Mouse (Mus musculus): Measurements from ENCODE around the gene Ms4a4b. TPM values are rescaled to one million over a fixed set of nuclear protein-coding genes. Genes with fewer than 3 reads are reported as not detected.
"Not testable (repeated sequence)": the region's sequence is repeated elsewhere in the genome, so short reads cannot be mapped to it uniquely, and the experiment has no call there.

Ms4a4b gene
- total and polyA plus RNA-seq, 3 experiments, result not detected

DNA sequence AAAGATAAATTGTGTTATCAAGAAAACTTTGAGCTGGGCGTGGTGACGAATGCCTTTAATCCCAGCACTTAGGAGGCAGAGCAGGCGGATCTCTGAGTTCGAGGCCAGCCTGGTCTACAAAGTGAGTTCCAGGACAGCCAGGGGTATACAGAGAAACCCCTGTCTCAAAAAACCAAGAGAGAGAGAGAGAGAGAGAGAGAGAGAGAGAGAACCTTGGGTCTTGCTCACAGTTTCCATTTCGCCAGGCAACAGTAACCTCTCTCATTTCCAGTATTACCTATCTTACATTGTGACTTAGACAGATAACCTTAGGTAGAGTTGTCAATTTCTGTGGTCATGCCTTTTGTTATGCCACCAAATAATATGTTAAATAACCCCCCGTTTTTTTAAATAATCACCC lies 53.0 kb downstream of the Ms4a4b start:
- H3K27me3 ChIP-seq (replicated peaks), result no peaks in the 10 kb centered on the region
- in situ Hi-C loops (cut with MboI; ENCODE audit: low pct_ligation_motif_present, low pct_unique_long_range_greater_than_20kb, low sequenced_read_pairs) (no loop called here), dilution Hi-C loops (cut with MboI; ENCODE audit: extremely low pct_ligation_motif_present, extremely low pct_unique_long_range_greater_than_20kb, low sequenced_read_pairs) (no loop called here)
- H3K4me2 ChIP-seq (ENCODE audit: insufficient read depth, low read depth, poor library complexity, severe bottlenecking), result no peak overlapping the region
- H3K79me2 ChIP-seq (replicated peaks; ENCODE audit: control insufficient read depth, extremely low read depth, insufficient read depth, poor library complexity, severe bottlenecking), result no peaks in the 10 kb centered on the region
- no peak overlapping the region for H3K4me3 ChIP-seq (replicated peaks in 1 of 3; ENCODE audit: low read depth in 2 of 3, low read length in 2 of 3, poor library complexity in 1 of 3)
- TF ChIP-seq POLR2AphosphoS2 (IDR thresholded peaks at IDR 0.05; ENCODE audit: low read depth, low read length), result no peak
- TF ChIP-seq PAX5 (IDR thresholded peaks at IDR 0.05; ENCODE audit: low read length), result no peak
- TF ChIP-seq JUND (conservative IDR thresholded peaks at IDR 0.05; ENCODE audit: low read depth, low read length), result peak; percentile 87
- TF ChIP-seq POLR2A (IDR thresholded peaks at IDR 0.05; ENCODE audit: low read depth, low read length), result no peak
- TF ChIP-seq ZKSCAN1 (IDR thresholded peaks at IDR 0.05; ENCODE audit: borderline replicate concordance, low read depth, low read length), result no peak
- TF ChIP-seq KAT2A (IDR thresholded peaks at IDR 0.05; ENCODE audit: insufficient replicate concordance, low read length), result no peak
- no peak for TF ChIP-seq MXI1 (IDR thresholded peaks at IDR 0.05; ENCODE audit: low read depth, low read length)
- no peak for TF ChIP-seq TCF12 (IDR thresholded peaks at IDR 0.05; ENCODE audit: low read depth, low read length)
- peak; percentile 61 for TF ChIP-seq EP300 (IDR thresholded peaks at IDR 0.05; ENCODE audit: low read length)
- no peak for TF ChIP-seq USF2 (conservative IDR thresholded peaks at IDR 0.05; ENCODE audit: low read depth, low read length)
- TF ChIP-seq ETS1 (conservative IDR thresholded peaks at IDR 0.05; ENCODE audit: low read depth, low read length), result no peak
- peak; percentile 62; the same call in 1 of the 2 replicates for TF ChIP-seq JUN (IDR thresholded peaks at IDR 0.05; ENCODE audit: insufficient read depth, low read depth, low read length)
- TF ChIP-seq ZC3H11A (IDR thresholded peaks at IDR 0.05; ENCODE audit: low read depth, low read length), result no peak
- H3K36me3 ChIP-seq (replicated peaks in 1 of 2; ENCODE audit: control insufficient read depth in 1 of 2, insufficient read depth in 1 of 2, low read length in 1 of 2), result no peaks in the 10 kb centered on the region
- no peak for DNase-seq (ENCODE audit: extremely low read depth)
- peaks cover 14 to 44% of the 10 kb centered on the region in 2 experiments; a peak in 3 of 4 replicates for H3K4me1 ChIP-seq (ENCODE audit: control insufficient read depth in 1 of 2, insufficient read depth in 2 of 2)
- H3K9me3 ChIP-seq (replicated peaks; ENCODE audit: low read length), result no peaks in the 10 kb centered on the region
- H3K9ac ChIP-seq (ENCODE audit: insufficient read depth, low read depth), result no peak overlapping the region
- no peak overlapping the region for H3K27ac ChIP-seq (ENCODE audit: insufficient read depth, low read depth)

DNA sequence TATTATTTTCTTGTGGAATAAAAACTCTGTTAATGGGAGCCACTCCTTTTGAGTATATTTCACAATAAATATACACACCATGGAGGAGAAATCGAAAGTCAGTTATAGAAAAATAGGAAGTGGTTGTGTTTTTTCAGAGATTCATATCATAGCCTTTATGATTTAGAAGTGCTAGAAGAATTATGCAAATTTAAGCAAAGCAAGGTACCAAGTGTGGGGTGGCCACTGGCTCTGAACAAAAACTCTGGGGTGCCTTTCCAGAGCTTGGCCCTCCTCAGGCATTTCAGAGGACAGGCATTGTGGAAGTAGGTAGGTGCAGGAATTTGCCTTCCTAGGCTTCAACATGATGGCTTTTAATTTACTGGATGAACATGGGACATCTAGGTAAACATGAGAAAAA lies 53.9 kb downstream of the Ms4a4b start:
- H3K36me3 ChIP-seq (replicated peaks in 1 of 2; ENCODE audit: control insufficient read depth in 1 of 2, insufficient read depth in 1 of 2, low read length in 1 of 2); H3K9me3 ChIP-seq (replicated peaks; ENCODE audit: low read length); H3K79me2 ChIP-seq (replicated peaks; ENCODE audit: control insufficient read depth, extremely low read depth, insufficient read depth, poor library complexity, severe bottlenecking); H3K27me3 ChIP-seq (replicated peaks); H3K9ac ChIP-seq (ENCODE audit: insufficient read depth, low read depth); H3K27ac ChIP-seq (ENCODE audit: insufficient read depth, low read depth); H3K4me3 ChIP-seq (replicated peaks in 1 of 3; ENCODE audit: low read depth in 2 of 3, low read length in 2 of 3, poor library complexity in 1 of 3); DNase-seq (ENCODE audit: extremely low read depth); dilution Hi-C loops (cut with MboI; ENCODE audit: extremely low pct_ligation_motif_present, extremely low pct_unique_long_range_greater_than_20kb, low sequenced_read_pairs); H3K4me2 ChIP-seq (ENCODE audit: insufficient read depth, low read depth, poor library complexity, severe bottlenecking); in situ Hi-C loops (cut with MboI; ENCODE audit: low pct_ligation_motif_present, low pct_unique_long_range_greater_than_20kb, low sequenced_read_pairs): not testable (repeated sequence)
- peaks cover 14 to 35% of the 10 kb centered on the region in 2 experiments; a peak in 3 of 4 replicates for H3K4me1 ChIP-seq (ENCODE audit: control insufficient read depth in 1 of 2, insufficient read depth in 2 of 2)

DNA sequence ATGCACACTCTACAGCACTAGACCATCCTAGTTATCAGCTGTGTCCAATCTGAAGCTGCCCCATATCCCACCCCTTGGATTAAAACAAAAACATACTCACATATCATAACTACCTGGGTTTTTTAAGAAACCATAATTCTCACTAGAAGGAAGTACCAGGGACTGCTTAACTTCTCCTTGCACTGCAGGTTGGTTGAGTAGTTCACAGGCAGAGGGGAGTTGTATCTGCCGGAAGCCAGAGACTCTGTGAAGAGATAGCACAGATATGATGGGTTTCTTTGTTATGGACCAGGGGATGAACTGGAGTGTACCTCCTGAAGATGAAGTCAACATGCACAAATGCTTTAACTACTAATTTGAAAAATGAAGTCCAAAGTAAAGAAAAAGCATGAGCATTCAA lies 57.4 kb downstream of the Ms4a4b start:
- Histone ChIP-seq H3K79me2 (replicated peaks; ENCODE audit: control insufficient read depth, extremely low read depth, insufficient read depth, poor library complexity, severe bottlenecking) (no peaks in the 10 kb centered on the region), H3K27me3 (replicated peaks) (no peaks in the 10 kb centered on the region), H3K4me2 (ENCODE audit: insufficient read depth, low read depth, poor library complexity, severe bottlenecking) (no peak overlapping the region), H3K27ac (ENCODE audit: insufficient read depth, low read depth) (no peak overlapping the region), H3K9me3 (replicated peaks; ENCODE audit: low read length) (no peaks in the 10 kb centered on the region), H3K9ac (ENCODE audit: insufficient read depth, low read depth) (no peak overlapping the region), H3K4me3 (replicated peaks in 1 of 3; ENCODE audit: low read depth in 2 of 3, low read length in 2 of 3, poor library complexity in 1 of 3) (no peak overlapping the region), H3K36me3 (replicated peaks in 1 of 2; ENCODE audit: control insufficient read depth in 1 of 2, insufficient read depth in 1 of 2, low read length in 1 of 2) (no peaks in the 10 kb centered on the region), H3K4me1 (ENCODE audit: control insufficient read depth in 1 of 2, insufficient read depth in 2 of 2) (peaks cover 0 to 10% of the 10 kb centered on the region in 2 experiments; a peak in 2 of 4 replicates)
- dilution Hi-C loops (cut with MboI; ENCODE audit: extremely low pct_ligation_motif_present, extremely low pct_unique_long_range_greater_than_20kb, low sequenced_read_pairs), result no loop called here
- in situ Hi-C loops (cut with MboI; ENCODE audit: low pct_ligation_motif_present, low pct_unique_long_range_greater_than_20kb, low sequenced_read_pairs), result no loop called here
- DNase-seq (ENCODE audit: extremely low read depth), result no peak
- TF ChIP-seq IRF4 (IDR thresholded peaks at IDR 0.05; ENCODE audit: low read depth, low read length), result no peak
- TF ChIP-seq UBTF (IDR thresholded peaks at IDR 0.05; ENCODE audit: low read depth, low read length), result no peak
- TF ChIP-seq MAZ (IDR thresholded peaks at IDR 0.05; ENCODE audit: low read depth, low read length), result no peak
- no peak for TF ChIP-seq EP300 (IDR thresholded peaks at IDR 0.05; ENCODE audit: low read length)
- no peak for TF ChIP-seq USF1 (IDR thresholded peaks at IDR 0.05; ENCODE audit: low read depth, low read length)
- TF ChIP-seq USF2 (conservative IDR thresholded peaks at IDR 0.05; ENCODE audit: low read depth, low read length), result no peak
- no peak for TF ChIP-seq E2F4 (IDR thresholded peaks at IDR 0.05; ENCODE audit: insufficient replicate concordance, low read depth, low read length)
- no peak for TF ChIP-seq ZNF384 (IDR thresholded peaks at IDR 0.05; ENCODE audit: low read depth, low read length)
- TF ChIP-seq MXI1 (IDR thresholded peaks at IDR 0.05; ENCODE audit: low read depth, low read length), result no peak
- TF ChIP-seq GABPA (IDR thresholded peaks at IDR 0.05; ENCODE audit: insufficient replicate concordance, low read depth, low read length), result no peak
- no peak for TF ChIP-seq NELFE (IDR thresholded peaks at IDR 0.05; ENCODE audit: low read depth, low read length)
- TF ChIP-seq CTCF (conservative IDR thresholded peaks at IDR 0.05 in 1 of 2, IDR thresholded peaks at IDR 0.05 in 1 of 2; ENCODE audit: low read depth in 2 of 2, low read length in 2 of 2), result no peak
- TF ChIP-seq ETS1 (conservative IDR thresholded peaks at IDR 0.05; ENCODE audit: low read depth, low read length), result no peak
- no peak for TF ChIP-seq ZKSCAN1 (IDR thresholded peaks at IDR 0.05; ENCODE audit: borderline replicate concordance, low read depth, low read length)
